Mouse (Mus musculus) E14TG2a.4 (cell line): ENCODE data around the gene Tspan1.

Source experiments
- CTCF ChIP-seq: conservative IDR thresholded peaks from 2 replicates; pipeline ENCODE4 v1.5.1; 2014; ENCODE audit warnings: low read length
- NANOG ChIP-seq: IDR thresholded peaks from 2 replicates; pipeline ENCODE4 v1.6.1; 2014; ENCODE audit warnings: borderline replicate concordance, low read length, mixed read lengths

DNA sequence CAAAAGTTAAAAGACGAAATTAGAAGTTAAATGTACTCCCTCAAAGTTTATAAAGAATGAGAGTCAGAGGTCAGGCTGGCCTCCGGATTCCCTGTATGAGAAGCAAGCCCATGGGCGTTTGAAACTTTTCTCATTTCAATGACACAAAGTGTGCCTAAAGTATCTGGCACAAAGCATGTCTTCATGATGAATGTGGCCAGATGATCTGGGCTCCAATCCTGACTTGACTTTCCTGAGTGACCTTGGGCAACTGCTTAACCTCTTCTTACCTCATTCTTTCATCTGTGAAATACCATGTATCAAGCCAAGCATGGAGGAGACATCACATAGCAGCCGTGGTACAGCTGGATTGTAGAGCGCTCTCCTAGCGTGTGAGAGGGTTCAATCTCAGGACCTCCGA is 25.1 kb downstream of the Tspan1 start:
- TF ChIP-seq CTCF (no peak), NANOG (no peak)
